Mouse (Mus musculus): ENCODE results near the gene Hspb1. TPM values are rescaled to one million over a fixed set of nuclear protein-coding genes. Genes with fewer than 3 reads are reported as not detected.
A peak's percentile ranks its signal among the peaks of the same experiment; 100 is the strongest.

The Hspb1 gene
- 7.8 and 10.7 TPM in 2 replicates for polyA plus RNA-seq (2016; fragmentation: Nextera tagmentation; extraction: Ambion mirVana)

DNA sequence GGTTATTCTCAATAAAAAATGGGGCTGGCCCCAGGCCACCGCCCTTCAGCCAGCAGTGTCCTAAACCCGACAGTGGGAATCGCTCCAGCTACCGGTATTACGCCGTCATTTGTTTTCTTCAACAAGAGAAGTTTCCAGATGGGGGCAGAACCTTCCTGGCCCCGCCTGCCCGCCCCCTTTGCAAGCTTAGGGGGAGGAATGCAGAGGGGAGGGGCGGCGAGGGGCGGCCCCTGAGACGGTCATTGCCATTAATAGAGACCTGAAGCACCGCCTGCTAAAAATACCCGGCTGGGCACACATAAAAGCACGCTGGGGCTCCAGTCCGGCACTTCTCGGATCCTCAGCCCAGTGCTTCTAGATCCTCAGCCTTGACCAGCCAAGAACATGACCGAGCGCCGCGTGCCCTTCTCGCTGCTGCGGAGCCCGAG lies at the start of gene Hspb1:
Gene Hspb1, plus strand, starts transcription at position 245 of the 428 bp plus-strand sequence.
- Histone ChIP-seq H3K36me3 (replicated peaks) (no peaks in the 10 kb centered on the region), H3K27me3 (peaks cover 62% of the 10 kb centered on the region), H3K9ac (no peak within 1 kb of the TSS), H3K4me1 (peaks cover 14% of the 10 kb centered on the region), H3K9me3 (no peaks in the 10 kb centered on the region), H3K4me3 (replicated peaks) (peak within 1 kb of the TSS; percentile 24), H3K27ac (no peak within 1 kb of the TSS), H3K4me2 (peak within 1 kb of the TSS; percentile 43)
- WGBS, result 3% methylated on average over 24 of the region's 24 CpGs
- no peak for ATAC-seq (ENCODE audit: low FRiP score)

GRCm38 (mm10) chr5:135841651-135842050 lies 46.1 kb upstream of the Hspb1 start:
- Histone ChIP-seq H3K9me3 (no peaks in the 10 kb centered on the region), H3K4me2 (no peak overlapping the region), H3K27me3 (peaks cover 28% of the 10 kb centered on the region), H3K4me3 (replicated peaks) (no peak overlapping the region), H3K36me3 (replicated peaks) (no peaks in the 10 kb centered on the region), H3K4me1 (peaks cover 3% of the 10 kb centered on the region; the same call in 1 of the 2 replicates), H3K27ac (no peak overlapping the region), H3K9ac (no peak overlapping the region)
- ATAC-seq (ENCODE audit: low FRiP score), result no peak
- WGBS, result 83% methylated on average over 6 of the region's 6 CpGs

DNA sequence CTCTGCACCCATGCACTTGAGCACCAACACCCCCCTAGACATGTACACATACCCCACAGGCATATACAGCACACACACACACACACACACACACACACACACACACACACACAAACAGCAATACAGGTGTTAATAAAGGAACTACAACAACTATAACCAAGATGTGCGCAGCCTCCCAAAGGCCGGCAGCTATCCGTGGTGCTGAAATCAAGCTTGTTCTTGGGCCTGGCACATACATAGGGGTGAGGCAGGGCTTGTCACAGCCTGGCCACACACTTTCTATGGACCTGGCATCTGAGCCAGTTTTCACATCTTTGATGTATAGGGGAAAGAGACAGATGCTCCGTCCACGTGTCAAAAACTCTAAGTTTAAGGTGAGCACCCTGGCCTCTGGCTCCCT lies 44.3 kb upstream of the Hspb1 start:
- no peak for ATAC-seq (ENCODE audit: low FRiP score)
- peaks cover 3% of the 10 kb centered on the region; the same call in 1 of the 2 replicates for H3K4me1 ChIP-seq
- whole genome bisulfite sequencing, result 28% methylated on average over 5 of the region's 5 CpGs
- no peak overlapping the region for H3K9ac ChIP-seq
- peaks cover 24% of the 10 kb centered on the region for H3K27me3 ChIP-seq
- no peaks in the 10 kb centered on the region for H3K36me3 ChIP-seq (replicated peaks)
- no peaks in the 10 kb centered on the region for H3K9me3 ChIP-seq
- no peak overlapping the region for H3K27ac ChIP-seq
- H3K4me2 ChIP-seq, result no peak overlapping the region
- no peak overlapping the region for H3K4me3 ChIP-seq (replicated peaks)

DNA sequence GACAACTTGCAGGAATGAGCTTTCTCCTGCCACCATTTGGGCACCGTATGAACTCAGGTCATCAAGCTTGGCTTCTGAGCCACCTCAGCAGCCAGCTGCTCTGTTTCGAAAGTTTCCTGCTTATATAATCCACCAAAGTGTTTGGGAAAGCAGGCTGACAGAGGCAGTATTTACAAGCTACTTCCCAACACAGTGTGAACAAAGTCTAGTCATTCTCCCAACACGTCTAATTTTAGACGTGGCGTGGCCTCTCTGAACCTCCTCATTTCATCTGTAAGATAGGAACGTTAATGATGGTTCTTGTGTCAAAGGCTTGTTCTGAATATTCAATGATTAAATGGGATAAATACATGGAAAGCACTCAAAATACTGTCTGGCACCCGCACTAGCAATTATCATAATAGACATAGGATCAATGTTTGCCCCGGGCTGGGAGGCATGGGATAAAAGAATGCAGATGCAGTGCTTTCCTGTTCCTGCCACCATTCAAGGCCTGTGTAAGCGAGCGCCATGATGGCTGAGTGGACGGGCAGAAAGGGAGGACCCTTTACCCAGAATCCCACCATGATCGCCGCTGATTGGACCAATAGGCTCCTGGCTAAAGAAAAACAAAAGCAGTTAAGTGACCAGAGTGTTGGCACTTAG lies 41.9 kb upstream of the Hspb1 start:
- Histone ChIP-seq H3K27ac (no peak overlapping the region), H3K9ac (no peak overlapping the region), H3K4me1 (peaks cover 18% of the 10 kb centered on the region; the same call in 1 of the 2 replicates), H3K9me3 (no peaks in the 10 kb centered on the region), H3K27me3 (peaks cover 38% of the 10 kb centered on the region), H3K4me3 (replicated peaks) (no peak overlapping the region), H3K36me3 (replicated peaks) (no peaks in the 10 kb centered on the region), H3K4me2 (no peak overlapping the region)
- ATAC-seq (ENCODE audit: low FRiP score), result no peak
- WGBS, result 66% methylated on average over 13 of the region's 13 CpGs

DNA sequence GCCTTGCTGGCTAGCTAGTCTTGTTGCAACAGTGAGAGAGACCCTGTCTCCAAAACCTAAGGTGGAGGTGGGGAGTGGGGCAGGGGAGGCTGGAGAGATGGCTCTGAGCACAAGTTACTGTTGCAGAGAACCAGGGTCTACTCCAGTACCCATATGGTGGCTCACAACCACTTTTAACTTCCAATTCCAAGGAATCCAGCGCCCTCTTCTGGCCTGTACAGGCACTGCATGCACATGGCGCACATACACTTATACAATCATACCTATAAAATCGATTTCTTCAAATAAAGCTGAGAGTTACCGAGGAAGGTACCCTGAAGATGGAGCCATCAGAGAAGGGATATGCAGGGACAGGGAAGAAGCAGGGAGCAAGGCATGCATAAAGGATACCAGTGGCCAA lies 40.3 kb upstream of the Hspb1 start:
- Histone ChIP-seq H3K4me1 (peaks cover 34% of the 10 kb centered on the region), H3K27ac (no peak overlapping the region), H3K4me3 (replicated peaks) (no peak overlapping the region), H3K9ac (no peak overlapping the region), H3K9me3 (no peaks in the 10 kb centered on the region), H3K27me3 (peaks cover 53% of the 10 kb centered on the region), H3K36me3 (replicated peaks) (no peaks in the 10 kb centered on the region), H3K4me2 (no peak overlapping the region)
- no peak for ATAC-seq (ENCODE audit: low FRiP score)
- WGBS, result 76% methylated on average over 4 of the region's 4 CpGs

DNA sequence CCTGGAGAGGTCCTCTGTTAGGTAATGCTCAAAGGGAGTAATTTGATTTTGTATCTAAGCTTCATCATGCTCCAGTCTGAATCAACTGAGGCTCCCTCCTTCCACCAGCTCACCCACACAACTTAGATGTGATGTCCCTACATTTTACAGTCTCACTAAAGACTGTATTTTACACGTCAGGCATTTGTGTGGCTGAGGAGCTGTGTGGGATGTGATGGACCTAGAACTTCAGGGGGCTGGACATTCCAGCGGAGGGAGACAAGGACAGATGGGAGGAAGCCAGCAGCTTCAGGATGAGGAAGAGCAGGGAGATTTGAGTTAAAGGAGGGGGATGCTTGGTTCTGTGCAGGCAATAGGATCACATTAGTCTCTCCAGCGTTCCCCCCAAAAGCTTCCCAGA lies 39.8 kb upstream of the Hspb1 start:
- peaks cover 53% of the 10 kb centered on the region for H3K27me3 ChIP-seq
- 99% methylated on average over 3 of the region's 3 CpGs for WGBS
- H3K4me3 ChIP-seq (replicated peaks), result no peak overlapping the region
- H3K9ac ChIP-seq, result no peak overlapping the region
- no peak overlapping the region for H3K4me2 ChIP-seq
- no peak overlapping the region for H3K27ac ChIP-seq
- peaks cover 34% of the 10 kb centered on the region for H3K4me1 ChIP-seq
- ATAC-seq (ENCODE audit: low FRiP score), result no peak
- no peaks in the 10 kb centered on the region for H3K9me3 ChIP-seq
- H3K36me3 ChIP-seq (replicated peaks), result no peaks in the 10 kb centered on the region

GRCm38 (mm10) chr5:135851024-135851423 lies 36.7 kb upstream of the Hspb1 start:
- peak overlapping the region; percentile 90 for H3K27ac ChIP-seq
- no peak overlapping the region for H3K9ac ChIP-seq
- no peaks in the 10 kb centered on the region for H3K36me3 ChIP-seq (replicated peaks)
- under 1% methylated on average over 15 of the region's 15 CpGs for WGBS
- ATAC-seq (ENCODE audit: low FRiP score), result peak; percentile 91
- peaks cover 70% of the 10 kb centered on the region for H3K27me3 ChIP-seq
- H3K4me3 ChIP-seq (replicated peaks), result no peak overlapping the region; the same call in 1 of the 2 replicates
- peaks cover 36% of the 10 kb centered on the region for H3K4me1 ChIP-seq
- H3K4me2 ChIP-seq, result peak overlapping the region; percentile 36
- H3K9me3 ChIP-seq, result no peaks in the 10 kb centered on the region

DNA sequence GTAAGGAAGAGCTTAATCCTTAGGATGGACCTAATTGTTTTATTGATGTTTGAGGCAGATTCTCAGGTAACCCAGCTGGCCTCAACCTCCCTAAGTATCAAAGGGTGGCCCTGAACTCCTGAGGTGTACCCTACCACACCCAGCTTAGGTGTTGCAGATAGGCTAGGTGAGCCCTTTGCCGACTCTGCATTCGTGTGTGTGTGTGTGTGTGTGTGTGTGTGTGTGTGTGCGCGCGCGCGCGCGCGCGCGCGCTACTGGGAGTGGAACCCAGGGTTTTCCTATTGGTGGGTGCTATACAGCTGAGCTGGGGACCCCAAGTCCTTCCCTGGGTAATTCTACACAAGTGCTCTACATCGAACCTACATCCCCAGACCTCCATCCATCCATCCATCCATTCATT lies 36.2 kb upstream of the Hspb1 start:
- H3K9me3 ChIP-seq, result no peaks in the 10 kb centered on the region
- H3K27ac ChIP-seq, result peak overlapping the region; percentile 90
- H3K4me2 ChIP-seq, result peak overlapping the region; percentile 36
- no peak overlapping the region; the same call in 1 of the 2 replicates for H3K4me3 ChIP-seq (replicated peaks)
- ATAC-seq (ENCODE audit: low FRiP score), result no peak; the same call in 1 of the 2 replicates
- peaks cover 36% of the 10 kb centered on the region for H3K4me1 ChIP-seq
- no peaks in the 10 kb centered on the region for H3K36me3 ChIP-seq (replicated peaks)
- WGBS, result 5% methylated on average over 13 of the region's 14 CpGs
- H3K9ac ChIP-seq, result no peak overlapping the region
- peaks cover 74% of the 10 kb centered on the region for H3K27me3 ChIP-seq

DNA sequence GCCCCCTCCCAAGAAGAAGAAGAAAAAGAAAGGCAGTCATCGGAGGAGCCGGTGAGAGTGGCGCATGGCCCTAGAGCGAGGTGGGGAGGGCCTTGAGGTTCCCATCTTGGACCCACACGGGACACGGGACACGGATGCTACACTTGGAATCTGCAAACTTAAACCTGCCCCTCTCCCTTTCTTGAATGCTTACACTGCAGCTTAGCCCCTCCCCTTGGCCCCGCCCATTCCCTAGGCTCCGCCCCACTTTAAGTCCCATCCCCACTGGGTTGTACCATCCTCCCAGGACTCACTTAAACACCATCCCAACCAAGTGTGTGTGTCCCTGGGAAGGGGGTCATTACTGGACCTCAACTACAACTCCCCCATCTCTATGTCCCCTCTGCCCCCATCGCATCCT lies 35.3 kb upstream of the Hspb1 start:
- no peak for ATAC-seq (ENCODE audit: low FRiP score)
- H3K27me3 ChIP-seq, result peaks cover 84% of the 10 kb centered on the region
- H3K4me2 ChIP-seq, result peak overlapping the region; percentile 42
- no peaks in the 10 kb centered on the region for H3K36me3 ChIP-seq (replicated peaks)
- no peaks in the 10 kb centered on the region for H3K9me3 ChIP-seq
- no peak overlapping the region for H3K9ac ChIP-seq
- H3K27ac ChIP-seq, result no peak overlapping the region
- H3K4me1 ChIP-seq, result peaks cover 43% of the 10 kb centered on the region
- 2% methylated on average over 10 of the region's 10 CpGs for WGBS
- peak overlapping the region; percentile 21 for H3K4me3 ChIP-seq (replicated peaks)

DNA sequence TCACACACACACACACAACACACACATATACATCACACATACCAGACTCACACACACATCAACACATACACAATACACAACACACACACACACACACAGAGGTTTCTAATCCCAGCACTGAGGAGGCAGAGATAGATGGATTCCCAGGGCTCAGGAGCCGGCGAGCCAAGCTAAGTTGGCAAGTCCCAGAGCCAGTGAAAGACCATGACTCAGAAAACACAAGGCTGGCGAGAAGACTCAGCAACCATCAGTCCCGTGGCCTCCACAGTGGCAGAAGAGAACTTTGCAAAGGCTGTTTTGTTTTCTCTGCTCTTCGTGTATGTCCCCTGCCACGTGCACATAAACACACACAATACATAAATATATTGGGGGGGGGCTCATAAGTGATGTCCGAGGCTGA lies 34.0 kb upstream of the Hspb1 start:
- Histone ChIP-seq H3K27ac (no peak overlapping the region), H3K36me3 (replicated peaks) (no peaks in the 10 kb centered on the region), H3K4me3 (replicated peaks) (no peak overlapping the region), H3K4me2 (no peak overlapping the region), H3K4me1 (peaks cover 43% of the 10 kb centered on the region), H3K9me3 (no peaks in the 10 kb centered on the region), H3K27me3 (peaks cover 97% of the 10 kb centered on the region), H3K9ac (no peak overlapping the region)
- ATAC-seq (ENCODE audit: low FRiP score), result no peak
- 65% methylated on average over 7 of the region's 7 CpGs for WGBS

DNA sequence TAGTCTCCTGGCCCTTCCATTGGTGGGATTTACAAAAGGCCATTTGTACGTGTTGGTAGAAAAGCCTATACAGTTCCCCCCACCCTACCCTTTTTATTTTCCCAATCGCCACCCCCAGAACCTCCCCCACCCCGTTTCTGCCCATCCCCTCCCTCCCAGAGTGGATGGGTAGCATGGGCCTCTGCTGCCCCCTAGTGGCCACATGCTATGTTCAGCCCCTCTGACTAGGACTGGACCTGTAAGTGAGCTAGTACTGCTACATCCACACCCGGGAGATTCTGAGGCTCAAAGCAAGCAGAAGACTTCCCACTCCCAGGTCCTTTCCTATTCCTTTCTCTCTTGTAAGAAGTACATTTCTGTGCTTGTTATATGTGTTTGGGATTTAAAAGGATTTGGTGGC lies 32.6 kb upstream of the Hspb1 start:
- Histone ChIP-seq H3K9me3 (no peaks in the 10 kb centered on the region), H3K36me3 (replicated peaks) (no peaks in the 10 kb centered on the region), H3K4me2 (no peak overlapping the region), H3K27me3 (peaks cover 92% of the 10 kb centered on the region), H3K27ac (no peak overlapping the region), H3K9ac (no peak overlapping the region), H3K4me1 (peaks cover 34% of the 10 kb centered on the region), H3K4me3 (replicated peaks) (no peak overlapping the region)
- peak; percentile 55; the same call in 1 of the 2 replicates for ATAC-seq (ENCODE audit: low FRiP score)
- 0% methylated on average over 4 of the region's 4 CpGs for WGBS

DNA sequence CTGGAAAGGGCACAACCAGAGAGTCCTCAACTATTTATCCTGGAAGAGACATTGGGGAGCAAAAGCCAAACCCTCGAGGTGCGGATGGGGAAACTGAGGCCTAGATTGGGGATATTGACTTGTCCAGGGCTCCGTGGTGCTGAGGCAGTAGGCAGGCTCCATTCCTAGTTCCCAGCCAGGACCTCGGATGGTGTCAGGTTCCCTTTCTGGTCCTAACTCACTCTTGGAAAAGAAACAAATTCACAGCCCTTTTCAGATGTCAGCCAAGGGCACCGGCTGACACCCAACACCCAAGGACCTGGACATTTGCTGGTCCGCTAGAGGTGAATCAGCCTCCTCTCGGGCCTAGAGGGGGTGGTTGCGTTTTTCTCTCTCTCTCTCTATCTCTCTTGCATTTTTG lies 21.1 kb upstream of the Hspb1 start:
- Histone ChIP-seq H3K27me3 (peaks cover 94% of the 10 kb centered on the region), H3K9me3 (no peaks in the 10 kb centered on the region), H3K4me2 (no peak overlapping the region), H3K36me3 (replicated peaks) (no peaks in the 10 kb centered on the region), H3K9ac (no peak overlapping the region), H3K27ac (no peak overlapping the region), H3K4me1 (peaks cover 18% of the 10 kb centered on the region), H3K4me3 (replicated peaks) (no peak overlapping the region)
- no peak for ATAC-seq (ENCODE audit: low FRiP score)
- 37% methylated on average over 8 of the region's 8 CpGs for WGBS
